Mouse (Mus musculus) ES-Bruce4 (cell line): ENCODE measurements around the gene Pbx1. TPM values are rescaled to one million over a fixed set of nuclear protein-coding genes. Genes with fewer than 3 reads are reported as not detected.

Source experiments
- H3K27ac ChIP-seq: 2 replicates; pipeline ENCODE4 v1.5.1; 2012; ENCODE audit warnings: low read length, inconsistent platforms; ENCODE audit not compliant: insufficient read depth
- H3K27me3 ChIP-seq: 2 replicates; pipeline ENCODE4 v1.6.1; 2012; ENCODE audit warnings: mild to moderate bottlenecking, low read length, inconsistent platforms; ENCODE audit not compliant: control insufficient read depth, poor library complexity, insufficient read depth, severe bottlenecking
- H3K36me3 ChIP-seq: 2 replicates; pipeline ENCODE4 v1.6.1; 2012; ENCODE audit warnings: inconsistent platforms, mild to moderate bottlenecking, low read length, moderate library complexity; ENCODE audit not compliant: control insufficient read depth, poor library complexity, insufficient read depth, severe bottlenecking
- H3K4me1 ChIP-seq: one replicate; pipeline ENCODE4 v1.8.1; 2011; ENCODE audit warnings: low read length; ENCODE audit not compliant: control insufficient read depth, insufficient read depth
- H3K4me3 ChIP-seq: 2 replicates; pipeline ENCODE4 v1.5.1; 2011; ENCODE audit warnings: low read depth, mild to moderate bottlenecking, low read length
- H3K9ac ChIP-seq: 2 replicates; pipeline ENCODE4 v1.6.1; 2012; ENCODE audit warnings: low read depth, mild to moderate bottlenecking, inconsistent platforms; ENCODE audit not compliant: poor library complexity, severe bottlenecking
- H3K9me3 ChIP-seq: replicated peaks from 2 replicates; pipeline ENCODE4 v1.6.1; 2012; ENCODE audit warnings: mild to moderate bottlenecking, low read length, inconsistent platforms; ENCODE audit not compliant: control insufficient read depth, poor library complexity, insufficient read depth, severe bottlenecking
- CTCF ChIP-seq: IDR thresholded peaks from one replicate; pipeline ENCODE4 v1.8.1; 2011; ENCODE audit warnings: low read depth, low read length
- EP300 ChIP-seq: IDR thresholded peaks from 2 replicates; pipeline ENCODE4 v1.6.1; 2011; ENCODE audit warnings: low read depth, low read length; ENCODE audit not compliant: insufficient read depth
- POLR2A ChIP-seq: IDR thresholded peaks from one replicate; pipeline ENCODE4 v1.8.1; 2011; ENCODE audit warnings: low read length; ENCODE audit not compliant: insufficient read depth
- polyA plus RNA-seq: library from polyadenylated mRNA; stranded (reverse); fragments of >200 nt; gene quantifications from 2 replicates; pipeline ENCODE4 v1.2.4, GENCODE M21; 2011; ENCODE audit warnings: low read depth; ENCODE audit not compliant: missing spikeins, insufficient read depth, insufficient read length

Pbx1 gene
- polyA plus RNA-seq, 1 experiment: 28.0 TPM

- Histone ChIP-seq H3K9me3 (no peaks in the 10 kb centered on the region), H3K27me3 (no peaks in the 10 kb centered on the region), H3K9ac (no peak overlapping the region), H3K4me3 (no peak overlapping the region), H3K36me3 (no peaks in the 10 kb centered on the region), H3K27ac (no peak overlapping the region), H3K4me1 (no peaks in the 10 kb centered on the region)
- no peak for TF ChIP-seq CTCF
- no peak for TF ChIP-seq EP300
- TF ChIP-seq POLR2A: no peak
Observed at GRCm38 (mm10) chr1:168166841-168167240, 265.2 kb downstream of the Pbx1 start.

- no peaks in the 10 kb centered on the region for H3K27me3 ChIP-seq
- H3K27ac ChIP-seq: no peak overlapping the region
- no peak overlapping the region for H3K9ac ChIP-seq
- H3K4me1 ChIP-seq: no peaks in the 10 kb centered on the region
- no peaks in the 10 kb centered on the region for H3K36me3 ChIP-seq
- no peak overlapping the region for H3K4me3 ChIP-seq
- no peak for TF ChIP-seq CTCF
- TF ChIP-seq POLR2A: no peak
- no peak for TF ChIP-seq EP300
- H3K9me3 ChIP-seq: no peaks in the 10 kb centered on the region
Observed at GRCm38 (mm10) chr1:168164945-168165344, 267.1 kb downstream of the Pbx1 start.

GRCm38 (mm10) chr1:168163521-168164233 is 268.4 kb downstream of the Pbx1 start:
- Histone ChIP-seq H3K9me3 (no peaks in the 10 kb centered on the region), H3K36me3 (no peaks in the 10 kb centered on the region), H3K27ac (no peak overlapping the region), H3K27me3 (no peaks in the 10 kb centered on the region), H3K4me3 (no peak overlapping the region), H3K9ac (no peak overlapping the region), H3K4me1 (no peaks in the 10 kb centered on the region)
- TF ChIP-seq EP300: no peak
- TF ChIP-seq POLR2A: no peak
- no peak for TF ChIP-seq CTCF

- H3K4me3 ChIP-seq: no peak overlapping the region
- no peaks in the 10 kb centered on the region for H3K4me1 ChIP-seq
- H3K9me3 ChIP-seq: no peaks in the 10 kb centered on the region
- TF ChIP-seq EP300: no peak
- TF ChIP-seq CTCF: no peak
- no peak for TF ChIP-seq POLR2A
- H3K27ac ChIP-seq: no peak overlapping the region
- no peaks in the 10 kb centered on the region for H3K36me3 ChIP-seq
- H3K9ac ChIP-seq: no peak overlapping the region
- no peaks in the 10 kb centered on the region for H3K27me3 ChIP-seq
Observed at GRCm38 (mm10) chr1:168139138-168139682, 292.9 kb downstream of the Pbx1 start.

GRCm38 (mm10) chr1:168138669-168139068 is 293.4 kb downstream of the Pbx1 start:
- TF ChIP-seq CTCF (no peak), POLR2A (no peak), EP300 (no peak)
- no peaks in the 10 kb centered on the region for H3K27me3 ChIP-seq
- H3K36me3 ChIP-seq: no peaks in the 10 kb centered on the region
- H3K27ac ChIP-seq: no peak overlapping the region
- no peak overlapping the region for H3K9ac ChIP-seq
- H3K9me3 ChIP-seq: no peaks in the 10 kb centered on the region
- no peak overlapping the region for H3K4me3 ChIP-seq
- H3K4me1 ChIP-seq: no peaks in the 10 kb centered on the region

GRCm38 (mm10) chr1:168137890-168138289 is 294.2 kb downstream of the Pbx1 start:
- Histone ChIP-seq H3K27me3 (no peaks in the 10 kb centered on the region), H3K9me3 (no peaks in the 10 kb centered on the region), H3K9ac (no peak overlapping the region), H3K36me3 (no peaks in the 10 kb centered on the region), H3K4me3 (no peak overlapping the region), H3K4me1 (no peaks in the 10 kb centered on the region), H3K27ac (no peak overlapping the region)
- no peak for TF ChIP-seq POLR2A
- TF ChIP-seq EP300: no peak
- no peak for TF ChIP-seq CTCF
